Mouse (Mus musculus) CD4-positive, CD25-positive, alpha-beta regulatory T cell, adult 4 months (primary cell): ENCODE measurements around the gene Cchcr1. TPM values are rescaled to one million over a fixed set of nuclear protein-coding genes. Genes with fewer than 3 reads are reported as not detected.
"Not testable (repeated sequence)": the region's sequence is repeated elsewhere in the genome, so short reads cannot be mapped to it uniquely, and the experiment has no call there.

Experiments
- ATAC-seq: one replicate; pipeline ENCODE4 v1.8.0; 2017
- polyA plus RNA-seq, 2 experiments: library from polyadenylated mRNA; unstranded; fragments of 100-300 nt; shearing (Covaris generic); gene quantifications; one replicate each; pipeline ENCODE4 v1.2.1; 2017

Gene Cchcr1
- 1 to 10 TPM; 5.5 to 7.6 TPM for polyA plus RNA-seq

GRCm38 (mm10) chr17:35516652-35517500, at the start of gene Cchcr1, which contains the start of gene Tcf19:
Gene Cchcr1 (plus strand): TSS chr17:35517100.
Gene Tcf19 (minus strand): TSS chr17:35516824.
- peak; percentile 93 for ATAC-seq

DNA sequence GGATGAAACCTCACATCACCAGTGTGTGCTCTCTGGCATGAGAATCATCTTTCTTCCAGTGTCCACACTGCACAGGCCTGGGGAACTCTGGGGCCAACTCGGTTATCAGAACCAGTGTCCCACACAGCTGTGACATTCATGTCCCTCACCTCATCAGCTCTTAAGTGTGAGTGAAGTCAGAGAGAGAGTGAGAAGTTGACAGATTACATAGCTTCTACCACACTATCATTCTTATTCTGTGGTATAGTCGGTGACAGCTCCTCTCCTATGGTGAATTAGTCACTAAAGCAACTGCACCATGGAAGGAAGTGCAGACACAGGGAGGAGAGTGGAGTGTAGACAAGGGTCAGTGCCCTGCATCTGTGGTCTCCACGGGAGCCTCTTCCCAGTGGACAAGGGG, 48.0 kb upstream of the Cchcr1 start:
- ATAC-seq, result not testable (repeated sequence)

- ATAC-seq, result peak; percentile 64
Observed at GRCm38 (mm10) chr17:35469842-35470751, 46.8 kb upstream of the Cchcr1 start, which contains the start of gene H2-Q10. Gene H2-Q10 (plus strand): TSS chr17:35470089.

DNA sequence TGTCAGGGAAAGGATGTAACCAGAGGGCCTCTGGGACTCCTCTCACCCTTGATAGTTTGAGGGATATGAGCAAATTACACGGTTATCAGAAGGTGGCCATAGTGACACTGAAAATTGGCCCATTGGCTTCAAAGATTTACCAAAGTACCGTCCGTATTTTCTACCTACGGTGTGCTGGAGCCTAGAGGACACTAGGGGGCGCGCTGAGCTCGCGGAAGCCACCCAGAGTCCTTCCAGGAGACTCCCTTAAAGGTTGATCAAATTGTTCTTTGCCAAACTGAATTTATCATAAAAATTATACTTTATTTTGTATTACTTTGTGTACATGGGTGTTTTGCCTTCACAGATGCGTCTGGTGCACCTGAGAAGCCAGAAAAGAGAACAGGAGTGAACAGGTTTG, 32.8 kb upstream of the Cchcr1 start:
- ATAC-seq, result peak; percentile 53

DNA sequence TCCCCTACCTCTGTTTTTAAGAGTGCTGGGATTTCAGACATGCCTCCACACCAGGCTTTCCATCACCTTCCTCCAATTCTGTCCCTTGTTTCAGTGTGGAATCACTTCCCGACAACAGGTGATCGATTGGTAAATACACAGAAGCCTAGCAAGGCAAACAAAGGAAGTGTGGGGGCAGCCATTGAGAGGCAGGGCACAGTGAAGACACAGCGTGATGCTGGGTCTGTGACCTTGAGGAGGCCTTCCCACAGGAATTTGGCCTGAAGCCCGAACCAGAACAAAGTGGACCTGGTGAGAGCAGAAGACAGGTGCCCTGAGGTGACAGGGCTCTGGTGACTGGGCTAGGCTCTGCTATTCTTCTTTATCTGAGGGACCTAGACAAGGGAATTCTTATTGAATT, 31.2 kb upstream of the Cchcr1 start:
- no peak for ATAC-seq

DNA sequence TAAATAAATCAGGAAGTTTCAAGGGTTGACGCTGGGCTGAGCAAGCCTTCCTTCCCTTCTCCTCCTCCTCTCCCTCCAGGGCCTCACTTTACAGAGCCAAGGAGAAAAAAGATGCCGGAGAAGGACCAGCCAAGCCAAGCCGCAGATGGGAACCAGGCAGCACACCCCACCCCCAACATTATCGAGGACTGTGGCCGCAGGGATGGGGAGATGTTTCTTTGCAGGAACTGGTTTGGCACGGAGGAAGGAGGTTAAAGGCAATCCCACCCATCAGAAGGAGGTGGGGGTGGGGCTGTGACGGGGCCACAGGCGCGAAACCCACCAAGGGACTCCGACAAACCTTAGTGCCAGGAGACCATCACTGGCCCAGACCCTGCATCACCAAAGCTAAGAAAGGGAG, 30.2 kb upstream of the Cchcr1 start:
- ATAC-seq, result no peak

- no peak for ATAC-seq
Observed at GRCm38 (mm10) chr17:35488041-35488440, 28.9 kb upstream of the Cchcr1 start.

DNA sequence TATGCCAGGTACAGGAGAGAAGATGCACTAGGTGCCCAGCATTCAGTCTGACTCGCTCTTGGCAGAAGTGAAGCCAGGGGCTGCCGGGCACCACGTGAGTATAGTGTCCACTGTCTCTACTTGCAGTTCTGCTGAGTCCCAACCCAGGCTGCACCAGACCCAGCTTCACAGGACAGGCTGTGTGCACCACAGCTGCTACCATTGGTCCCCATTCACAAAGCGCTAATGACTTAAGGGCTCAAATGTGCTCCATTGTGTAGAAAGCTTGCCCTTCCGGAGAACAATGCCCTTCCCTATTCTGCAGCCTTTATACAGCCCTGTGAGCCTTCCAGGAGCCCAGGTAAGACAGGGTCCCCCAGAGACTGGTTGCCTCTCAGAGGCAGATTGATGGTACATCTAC, 26.6 kb upstream of the Cchcr1 start:
- ATAC-seq, result no peak

DNA sequence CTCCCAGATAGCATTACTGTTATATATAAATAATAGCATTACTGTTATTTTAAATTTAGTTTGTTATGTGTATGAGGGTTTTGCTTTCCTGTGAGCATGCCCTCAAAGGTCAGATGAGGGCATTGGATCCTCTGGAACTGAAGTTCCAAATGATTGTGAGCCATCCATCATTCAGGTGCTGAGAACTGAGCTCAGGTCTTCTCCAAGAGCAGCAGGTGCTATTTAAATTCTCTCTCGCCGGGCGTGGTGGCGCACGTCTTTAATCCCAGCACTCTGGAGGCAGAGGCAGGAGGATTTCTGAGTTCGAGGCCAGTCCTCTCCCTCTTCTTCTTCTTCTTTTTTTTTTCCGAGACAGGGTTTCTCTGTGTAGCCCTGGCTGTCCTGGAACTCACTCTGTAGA, 19.8 kb upstream of the Cchcr1 start:
- no peak for ATAC-seq

DNA sequence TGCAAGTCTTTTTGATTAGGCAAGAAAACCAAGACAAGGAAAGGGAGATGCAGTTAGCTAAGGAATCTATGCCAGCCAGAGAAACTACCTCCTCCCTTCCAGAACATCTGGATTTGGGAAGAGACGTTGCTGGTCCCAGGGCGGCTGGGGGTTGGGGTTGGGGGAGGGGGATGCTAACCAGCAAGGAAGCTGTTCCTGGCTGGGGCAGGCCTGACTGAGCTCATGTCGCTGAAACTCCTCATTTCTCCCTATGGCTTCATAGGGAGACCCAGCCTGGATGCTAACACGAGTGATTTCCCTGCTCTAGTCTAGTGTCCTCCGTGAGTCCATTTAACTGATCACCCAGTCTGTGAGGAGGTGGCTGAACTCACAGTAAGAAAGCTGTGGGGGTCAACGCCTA, 14.7 kb upstream of the Cchcr1 start:
- ATAC-seq, result no peak

DNA sequence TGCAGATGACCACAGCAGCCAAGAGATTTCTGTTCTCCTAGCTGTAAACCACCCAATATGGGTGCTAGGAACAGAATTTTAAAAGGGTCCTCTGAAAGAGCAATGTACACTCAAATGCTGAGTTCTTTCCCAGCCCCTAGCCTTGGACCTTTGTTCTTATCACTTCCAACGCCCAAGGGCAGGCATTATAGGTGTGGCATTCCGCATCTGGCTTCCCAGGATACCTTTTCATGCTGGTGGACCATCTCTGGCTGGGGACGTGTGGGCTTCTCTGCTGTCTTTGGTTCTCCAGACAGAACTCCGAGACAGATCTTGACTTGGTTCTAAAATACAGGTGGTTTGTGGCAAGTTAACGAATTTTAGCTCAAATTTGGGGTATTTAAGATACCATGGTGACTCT, 14.1 kb upstream of the Cchcr1 start:
- ATAC-seq, result no peak

GRCm38 (mm10) chr17:35503849-35504248, 13.1 kb upstream of the Cchcr1 start:
- no peak for ATAC-seq

DNA sequence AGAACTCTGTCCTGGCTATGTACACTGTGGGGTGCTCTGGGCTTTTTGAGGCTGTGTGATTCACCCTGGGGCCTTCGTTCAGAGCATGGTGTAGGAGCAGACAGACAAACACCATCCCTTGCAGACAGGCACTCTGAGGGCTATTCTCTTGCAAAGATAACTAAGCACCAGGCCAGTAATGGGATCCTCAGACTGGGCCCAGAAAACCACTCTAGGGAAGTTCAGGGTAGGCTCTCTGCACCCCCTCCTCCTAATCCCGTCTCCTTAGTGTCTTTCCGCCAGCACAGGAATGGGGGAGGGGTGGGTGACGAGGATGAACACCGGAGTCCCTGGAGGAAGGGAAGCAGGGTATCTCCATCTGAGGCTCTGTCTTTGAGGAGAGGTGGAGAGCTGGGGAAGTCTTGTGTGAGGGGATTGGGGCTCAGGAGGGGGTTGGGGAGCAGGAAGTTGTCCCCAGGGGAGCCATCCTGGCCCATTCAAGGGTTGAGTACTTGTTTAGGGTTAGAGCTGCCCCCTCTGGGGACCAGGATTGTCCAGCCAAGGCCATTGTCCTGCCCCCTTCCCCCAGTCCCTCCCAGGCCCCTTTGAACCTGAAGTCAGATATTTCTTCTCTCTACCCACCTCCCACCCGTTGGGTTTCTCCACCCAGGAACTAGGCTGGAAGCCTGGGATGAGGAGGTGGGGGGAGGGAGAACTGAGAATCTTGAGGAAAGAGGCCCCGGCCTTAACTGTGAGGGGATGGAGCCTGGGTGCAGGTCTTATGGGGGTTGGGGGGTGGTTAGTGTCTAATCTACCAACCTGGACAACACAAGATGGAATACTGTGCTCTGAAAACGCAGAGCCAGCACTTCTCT, 12.0 kb upstream of the Cchcr1 start:
- ATAC-seq, result no peak

GRCm38 (mm10) chr17:35505776-35506175, 11.1 kb upstream of the Cchcr1 start, which contains the start of gene Pou5f1:
Gene Pou5f1 (plus strand): TSS chr17:35506018.
- no peak for ATAC-seq

GRCm38 (mm10) chr17:35506881-35507280, 10.0 kb upstream of the Cchcr1 start:
- no peak for ATAC-seq

- ATAC-seq, result peak; percentile 39
Observed at GRCm38 (mm10) chr17:35507556-35508260, 9.2 kb upstream of the Cchcr1 start.

DNA sequence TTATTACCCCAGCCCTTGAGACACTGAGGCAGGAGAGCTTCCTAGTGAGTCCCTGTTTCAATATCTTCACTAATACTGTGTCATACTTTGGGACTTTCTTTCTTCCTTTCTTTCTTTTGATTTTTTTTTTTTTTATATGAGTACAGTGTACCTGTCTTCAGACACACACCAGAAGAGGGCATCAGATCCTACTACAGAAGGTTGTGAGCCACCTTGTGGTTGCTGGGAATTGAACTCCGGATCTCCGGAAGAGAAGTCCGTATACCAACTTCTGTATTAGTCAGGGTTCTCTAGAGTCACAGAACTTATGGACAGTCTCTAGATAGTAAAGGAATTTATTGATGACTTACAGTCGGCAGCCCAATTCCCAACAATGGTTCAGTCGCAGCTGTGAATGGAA, 8.6 kb upstream of the Cchcr1 start:
- not testable (repeated sequence) for ATAC-seq

DNA sequence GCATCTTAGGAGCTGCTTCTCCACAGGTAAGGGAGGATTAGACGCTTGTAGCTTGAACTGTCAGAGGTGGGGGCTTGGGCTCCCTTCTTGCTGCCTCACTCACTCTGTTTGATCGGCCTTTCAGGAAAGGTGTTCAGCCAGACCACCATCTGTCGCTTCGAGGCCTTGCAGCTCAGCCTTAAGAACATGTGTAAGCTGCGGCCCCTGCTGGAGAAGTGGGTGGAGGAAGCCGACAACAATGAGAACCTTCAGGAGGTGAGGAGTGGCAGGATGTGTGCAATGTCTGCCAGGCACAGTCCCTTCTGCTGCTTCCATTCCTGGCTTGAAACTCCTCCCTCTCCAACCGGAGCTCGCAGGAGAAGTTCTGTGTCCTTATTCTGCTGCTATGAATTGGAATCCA, 7.6 kb upstream of the Cchcr1 start:
- peak; percentile 69 for ATAC-seq

- ATAC-seq, result no peak
Observed at GRCm38 (mm10) chr17:35512916-35513626, 3.8 kb upstream of the Cchcr1 start.

DNA sequence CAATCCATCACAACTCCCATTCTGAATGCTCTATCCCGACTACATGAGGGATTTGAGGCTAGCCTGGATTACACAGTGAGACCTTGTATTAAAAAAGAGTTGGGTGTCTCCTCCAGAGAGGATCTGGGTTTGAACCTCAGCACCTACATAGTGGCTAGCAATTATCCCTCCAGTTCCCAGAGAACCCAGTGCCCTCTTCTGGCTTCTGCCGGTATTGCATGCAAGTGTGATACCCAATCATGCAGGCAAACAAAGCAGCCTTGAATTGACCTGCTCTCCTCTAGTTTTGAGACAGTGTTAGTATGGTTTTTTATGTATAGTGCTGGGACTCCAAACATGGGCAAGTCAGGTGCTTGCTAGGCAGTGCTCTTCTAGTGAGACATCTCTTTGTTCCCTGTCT, 3.0 kb upstream of the Cchcr1 start:
- no peak for ATAC-seq

DNA sequence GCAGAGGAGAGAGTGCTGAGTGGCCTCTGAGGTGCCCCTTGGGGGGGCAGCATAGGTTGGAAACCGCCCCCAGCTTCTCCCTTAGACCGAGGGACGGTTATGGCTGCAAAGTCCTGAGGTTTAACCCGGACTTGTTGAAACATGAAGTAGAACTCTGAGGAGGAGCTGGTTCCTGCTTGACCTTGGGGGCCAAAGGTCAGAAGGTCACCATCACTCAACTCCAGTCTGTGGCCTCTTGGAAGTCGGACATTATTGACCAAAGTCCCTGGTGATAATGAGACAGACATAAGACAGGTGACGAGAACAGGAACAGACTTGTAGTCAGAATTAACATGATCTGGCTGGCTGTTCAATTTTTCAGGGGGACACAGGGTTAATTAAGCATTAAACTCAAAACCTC, 2.1 kb upstream of the Cchcr1 start:
- ATAC-seq, result no peak
